10 mouse cellular contexts compared by ENCODE assay signal in genomic region chr15:56066540-56066939, GRCm38 (mm10).
"Had no signal": no experiment of that assay in that cellular context is flagged by ENCODE, and none has a peak within 500 bp of the region (broad histone marks: within the 10 kb centered on the region; RNA-seq: fewer than 3 reads in every experiment).

No protein-coding gene starts in this region.

- DNase-seq: kidney, postnatal 10 days; left cerebral cortex, postnatal 4 days; lung, adult 18-20 months; right cerebral cortex, postnatal 4 days; spleen, adult 18-20 months; thymus, adult 18-20 months; thymus, postnatal 14 days had no signal

- H3K4me1 ChIP-seq: limb, embryonic 15.5 days; midbrain, embryonic 13.5 days had no signal

- H3K36me3 ChIP-seq: limb, embryonic 15.5 days; midbrain, embryonic 13.5 days had no signal

- H3K4me2 ChIP-seq: limb, embryonic 15.5 days; midbrain, embryonic 13.5 days had no signal

- H3K4me3 ChIP-seq: limb, embryonic 15.5 days; midbrain, embryonic 13.5 days had no signal

- H3K27ac ChIP-seq: limb, embryonic 15.5 days; liver, embryonic 14.5 days; midbrain, embryonic 13.5 days had no signal

- H3K27me3 ChIP-seq: limb, embryonic 15.5 days; midbrain, embryonic 13.5 days had no signal

- H3K9me3 ChIP-seq: limb, embryonic 15.5 days; midbrain, embryonic 13.5 days had no signal

- H3K9ac ChIP-seq: limb, embryonic 15.5 days; liver, embryonic 14.5 days; midbrain, embryonic 13.5 days had no signal
